Mouse (Mus musculus) telencephalon, adult 2 months (tissue): ENCODE results near the gene Gm5426.
"Not testable (repeated sequence)": the region's sequence is repeated elsewhere in the genome, so short reads cannot be mapped to it uniquely, and the experiment has no call there.

Experiments
- DNase-seq: peaks from one replicate; pipeline ENCODE4 v3.0.0-alpha.2; 2011; ENCODE audit warnings: low read depth, low spot score

Gm5426 gene

GRCm38 (mm10) chr10:96138585-96138984 is 2.2 kb downstream of the Gm5426 start:
- DNase-seq: no peak

- DNase-seq: not testable (repeated sequence)
Observed at GRCm38 (mm10) chr10:96139274-96139673, 2.9 kb downstream of the Gm5426 start.

- no peak for DNase-seq
Observed at GRCm38 (mm10) chr10:96146578-96146977, 10.2 kb downstream of the Gm5426 start.

- no peak for DNase-seq
Observed at GRCm38 (mm10) chr10:96148250-96148699, 11.9 kb downstream of the Gm5426 start.

- DNase-seq: no peak
Observed at GRCm38 (mm10) chr10:96150401-96151116, 14.2 kb downstream of the Gm5426 start.

GRCm38 (mm10) chr10:96153315-96153714 is 16.9 kb downstream of the Gm5426 start:
- DNase-seq: no peak

- DNase-seq: no peak
Observed at GRCm38 (mm10) chr10:96162975-96163706, 26.7 kb downstream of the Gm5426 start.

GRCm38 (mm10) chr10:96163791-96164190 is 27.4 kb downstream of the Gm5426 start:
- no peak for DNase-seq

- DNase-seq: no peak
Observed at GRCm38 (mm10) chr10:96165260-96165659, 28.9 kb downstream of the Gm5426 start.

- no peak for DNase-seq
Observed at GRCm38 (mm10) chr10:96168998-96169397, 32.6 kb downstream of the Gm5426 start.

- DNase-seq: no peak
Observed at GRCm38 (mm10) chr10:96171546-96171945, 35.1 kb downstream of the Gm5426 start.

- DNase-seq: no peak
Observed at GRCm38 (mm10) chr10:96172964-96173363, 36.6 kb downstream of the Gm5426 start.

GRCm38 (mm10) chr10:96173771-96174170 is 37.4 kb downstream of the Gm5426 start:
- DNase-seq: no peak

- DNase-seq: no peak
Observed at GRCm38 (mm10) chr10:96176916-96177315, 40.5 kb downstream of the Gm5426 start.

GRCm38 (mm10) chr10:96180554-96181397 is 44.4 kb downstream of the Gm5426 start:
- no peak for DNase-seq

- DNase-seq: no peak
Observed at GRCm38 (mm10) chr10:96181398-96181790, 45.0 kb downstream of the Gm5426 start.

GRCm38 (mm10) chr10:96181883-96182628 is 45.7 kb downstream of the Gm5426 start:
- DNase-seq: no peak

- DNase-seq: no peak
Observed at GRCm38 (mm10) chr10:96185026-96185425, 48.6 kb downstream of the Gm5426 start.

- DNase-seq: no peak
Observed at GRCm38 (mm10) chr10:96185601-96186000, 49.2 kb downstream of the Gm5426 start.
